Mouse (Mus musculus) CH12.LX (cell line): ENCODE data around the gene Tns3. TPM values are rescaled to one million over a fixed set of nuclear protein-coding genes. Genes with fewer than 3 reads are reported as not detected.

ENCODE experiments used
- DNase-seq: peaks from one replicate; pipeline ENCODE4 v3.0.0-alpha.2; 2013; ENCODE audit errors: extremely low read depth
- H3K27ac ChIP-seq: 2 replicates; pipeline ENCODE4 v1.5.1; 2012; ENCODE audit warnings: low read depth, mild to moderate bottlenecking, control low read depth, moderate library complexity; ENCODE audit not compliant: insufficient read depth
- H3K27me3 ChIP-seq: replicated peaks from 2 replicates; pipeline ENCODE3; 2012; ENCODE audit warnings: inconsistent platforms
- H3K36me3 ChIP-seq, 2 experiments: replicated peaks in 1 of 2; 2 replicates each; pipeline versions ENCODE3 to v1.6.1; 2012; ENCODE audit warnings: inconsistent platforms in 1 of 2, low read length in 1 of 2, mild to moderate bottlenecking in 1 of 2, mixed read lengths in 1 of 2, moderate library complexity in 1 of 2; ENCODE audit not compliant: control insufficient read depth in 1 of 2, insufficient read depth in 1 of 2
- H3K4me1 ChIP-seq, 2 experiments: 2 replicates each; pipeline ENCODE4 v1.6.1; 2012; ENCODE audit warnings: inconsistent platforms in 1 of 2, moderate library complexity in 1 of 2; ENCODE audit not compliant: insufficient read depth in 2 of 2, control insufficient read depth in 1 of 2
- H3K4me2 ChIP-seq: 2 replicates; pipeline ENCODE4 v1.6.1; 2012; ENCODE audit warnings: low read depth, mild to moderate bottlenecking, control low read depth; ENCODE audit not compliant: poor library complexity, insufficient read depth, severe bottlenecking
- H3K4me3 ChIP-seq, 3 experiments: fragments of 150-350 bp in 1 of 3; sonication (generic) in 1 of 3; replicated peaks in 1 of 3; 2 replicates each; pipeline versions ENCODE3 to v1.5.1; 2011 to 2012; ENCODE audit warnings: low read depth in 2 of 3, low read length in 2 of 3, mild to moderate bottlenecking in 2 of 3, moderate library complexity in 2 of 3, control low read depth in 1 of 3, improper control_type of control experiment in 1 of 3, inconsistent platforms in 1 of 3, mixed read lengths in 1 of 3; ENCODE audit not compliant: poor library complexity in 1 of 3
- H3K79me2 ChIP-seq: replicated peaks from 2 replicates; pipeline ENCODE4 v1.6.1; 2012; ENCODE audit warnings: mild to moderate bottlenecking, moderate library complexity; ENCODE audit not compliant: control insufficient read depth, poor library complexity, insufficient read depth, severe bottlenecking; ENCODE audit errors: extremely low read depth
- H3K9ac ChIP-seq: 2 replicates; pipeline ENCODE4 v1.6.1; 2012; ENCODE audit warnings: low read depth, mild to moderate bottlenecking, control low read depth, moderate library complexity; ENCODE audit not compliant: insufficient read depth
- H3K9me3 ChIP-seq: replicated peaks from 2 replicates; pipeline ENCODE3; 2012; ENCODE audit warnings: low read length, inconsistent platforms, mixed read lengths
- CHD1 ChIP-seq: IDR thresholded peaks from 2 replicates; pipeline ENCODE4 v1.6.1; 2012; ENCODE audit warnings: low read depth, low read length, improper control_type of control experiment, inconsistent platforms
- CHD2 ChIP-seq: IDR thresholded peaks from 2 replicates; pipeline ENCODE4 v1.6.1; 2011; ENCODE audit warnings: low read length, improper control_type of control experiment
- CTCF ChIP-seq, 2 experiments: IDR thresholded peaks in 1 of 2; conservative IDR thresholded peaks in 1 of 2; 2 replicates each; pipeline ENCODE4 v1.5.1; 2011 to 2012; ENCODE audit warnings: low read depth in 2 of 2, low read length in 2 of 2, improper control_type of control experiment in 1 of 2, inconsistent platforms in 1 of 2, mild to moderate bottlenecking in 1 of 2, moderate library complexity in 1 of 2
- E2F4 ChIP-seq: IDR thresholded peaks from 2 replicates; pipeline ENCODE4 v1.6.1; 2011; ENCODE audit warnings: low read depth, low read length, improper control_type of control experiment; ENCODE audit not compliant: insufficient replicate concordance
- ELF1 ChIP-seq: IDR thresholded peaks from 2 replicates; pipeline ENCODE4 v1.6.1; 2014; ENCODE audit warnings: low read depth, mild to moderate bottlenecking, inconsistent platforms, low read length, improper control_type of control experiment
- EP300 ChIP-seq: IDR thresholded peaks from 2 replicates; pipeline ENCODE4 v1.6.1; 2011; ENCODE audit warnings: low read length, improper control_type of control experiment
- GABPA ChIP-seq: IDR thresholded peaks from 2 replicates; pipeline ENCODE4 v1.6.1; 2012; ENCODE audit warnings: low read depth, low read length, improper control_type of control experiment, inconsistent platforms; ENCODE audit not compliant: insufficient replicate concordance
- JUN ChIP-seq: IDR thresholded peaks from 2 replicates; pipeline ENCODE4 v1.6.1; 2011; ENCODE audit warnings: low read depth, mild to moderate bottlenecking, low read length, improper control_type of control experiment, moderate library complexity; ENCODE audit not compliant: insufficient read depth
- JUND ChIP-seq: conservative IDR thresholded peaks from 2 replicates; pipeline ENCODE4 v1.6.1; 2011; ENCODE audit warnings: low read depth, low read length, improper control_type of control experiment
- KAT2A ChIP-seq: IDR thresholded peaks from 2 replicates; pipeline ENCODE4 v1.6.1; 2012; ENCODE audit warnings: low read length, improper control_type of control experiment, inconsistent platforms; ENCODE audit not compliant: insufficient replicate concordance
- MAFK ChIP-seq: IDR thresholded peaks from 2 replicates; pipeline ENCODE4 v1.6.1; 2011; ENCODE audit warnings: low read length, improper control_type of control experiment; ENCODE audit not compliant: insufficient replicate concordance
- MAZ ChIP-seq: IDR thresholded peaks from 2 replicates; pipeline ENCODE4 v1.6.1; 2012; ENCODE audit warnings: low read depth, mild to moderate bottlenecking, inconsistent platforms, low read length, improper control_type of control experiment, moderate library complexity
- MEF2A ChIP-seq: IDR thresholded peaks from 2 replicates; pipeline ENCODE4 v1.6.1; 2014; ENCODE audit warnings: low read depth, mild to moderate bottlenecking, inconsistent platforms, low read length, improper control_type of control experiment, borderline replicate concordance
- MXI1 ChIP-seq: IDR thresholded peaks from 2 replicates; pipeline ENCODE4 v1.6.1; 2011; ENCODE audit warnings: mild to moderate bottlenecking, low read depth, low read length, improper control_type of control experiment
- MYC ChIP-seq: IDR thresholded peaks from 2 replicates; pipeline ENCODE4 v1.6.1; 2011; ENCODE audit warnings: low read depth, mild to moderate bottlenecking, improper control_type of control experiment, low read length
- NELFE ChIP-seq: IDR thresholded peaks from 2 replicates; pipeline ENCODE4 v1.6.1; 2011; ENCODE audit warnings: low read depth, low read length, improper control_type of control experiment
- NRF1 ChIP-seq: IDR thresholded peaks from 2 replicates; pipeline ENCODE4 v1.6.1; 2014; ENCODE audit warnings: low read depth, mild to moderate bottlenecking, inconsistent platforms, low read length, improper control_type of control experiment, moderate library complexity
- PAX5 ChIP-seq: IDR thresholded peaks from 2 replicates; pipeline ENCODE4 v1.6.1; 2012; ENCODE audit warnings: low read length, inconsistent platforms, mixed read lengths
- POLR2A ChIP-seq: IDR thresholded peaks from 2 replicates; pipeline ENCODE4 v1.6.1; 2011; ENCODE audit warnings: low read depth, mild to moderate bottlenecking, improper control_type of control experiment, low read length
- SMC3 ChIP-seq: IDR thresholded peaks from 2 replicates; pipeline ENCODE4 v1.6.1; 2011; ENCODE audit warnings: low read depth, low read length, improper control_type of control experiment
- TBP ChIP-seq: conservative IDR thresholded peaks from 2 replicates; pipeline ENCODE4 v1.6.1; 2011; ENCODE audit warnings: low read depth, low read length, improper control_type of control experiment
- TCF12 ChIP-seq: IDR thresholded peaks from 2 replicates; pipeline ENCODE4 v1.6.1; 2014; ENCODE audit warnings: low read depth, mild to moderate bottlenecking, inconsistent platforms, low read length, improper control_type of control experiment
- UBTF ChIP-seq: IDR thresholded peaks from 2 replicates; pipeline ENCODE4 v1.6.1; 2012; ENCODE audit warnings: low read depth, mild to moderate bottlenecking, inconsistent platforms, low read length, improper control_type of control experiment, moderate library complexity
- USF1 ChIP-seq: IDR thresholded peaks from 2 replicates; pipeline ENCODE4 v1.6.1; 2014; ENCODE audit warnings: low read depth, mild to moderate bottlenecking, inconsistent platforms, low read length, improper control_type of control experiment
- USF2 ChIP-seq: conservative IDR thresholded peaks from 2 replicates; pipeline ENCODE4 v1.6.1; 2011; ENCODE audit warnings: low read depth, low read length, improper control_type of control experiment
- ZMIZ1 ChIP-seq: IDR thresholded peaks from 2 replicates; pipeline ENCODE4 v1.6.1; 2012; ENCODE audit warnings: low read depth, mild to moderate bottlenecking, inconsistent platforms, low read length, improper control_type of control experiment
- dilution Hi-C: fragments of 300-500 bp; cut with MboI; formaldehyde crosslinking; loops from 2 replicates; pipeline ENCODE4 v1.14.3; 2020; ENCODE audit warnings: low sequenced_read_pairs; ENCODE audit not compliant: extremely low pct_unique_long_range_greater_than_20kb, extremely low pct_ligation_motif_present
- in situ Hi-C: fragments of 300-500 bp; cut with MboI; formaldehyde crosslinking; loops from 3 replicates; pipeline ENCODE4 v1.14.3; 2019; ENCODE audit warnings: low sequenced_read_pairs, low pct_ligation_motif_present, low pct_unique_long_range_greater_than_20kb, mixed read lengths
- polyA plus RNA-seq: library from polyadenylated mRNA; unstranded; fragments of >175 nt; gene quantifications from 2 replicates; pipeline ENCODE4 v1.2.1, GENCODE M21; 2012; ENCODE audit warnings: low read depth; ENCODE audit not compliant: insufficient read length
- total RNA-seq, 2 experiments: library from RNA; depleted of rRNA; stranded (reverse); fragments of 300-350 nt in 1 of 2; fragments of >200 nt in 1 of 2; gene quantifications; 2 replicates each; pipeline ENCODE4 v1.2.3; 2012 to 2014

The Tns3 gene
- total and polyA plus RNA-seq, 3 experiments, result 0.03 to 1.3 (median 0.33) TPM

- Histone ChIP-seq H3K4me1 (peaks cover 1 to 20% of the 10 kb centered on the region in 2 experiments; a peak in 2 of 4 replicates), H3K9me3 (no peaks in the 10 kb centered on the region), H3K36me3 (no peaks in the 10 kb centered on the region), H3K4me2 (no peak overlapping the region), H3K27ac (no peak overlapping the region), H3K4me3 (no peak overlapping the region)
- in situ Hi-C loops, result no loop called here
- TF ChIP-seq POLR2A (no peak), PAX5 (no peak), ELF1 (no peak), CTCF (conservative IDR thresholded peaks at IDR 0.05 in 1 of 2, IDR thresholded peaks at IDR 0.05 in 1 of 2; ENCODE audit: low read depth in 2 of 2, low read length in 2 of 2) (no peak), KAT2A (no peak), USF1 (no peak), ZMIZ1 (no peak), GABPA (no peak), TCF12 (no peak), E2F4 (no peak), MAFK (no peak), SMC3 (no peak), NELFE (no peak), TBP (no peak), MEF2A (no peak)
- TF ChIP-seq, all 38 proteins: peak for 0
- Histone ChIP-seq H3K9ac (no peak overlapping the region), H3K79me2 (no peaks in the 10 kb centered on the region), H3K27me3 (peaks cover 1% of the 10 kb centered on the region)
- dilution Hi-C loops, result no loop called here
- DNase-seq, result no peak
Measured at GRCm38 (mm10) chr11:8610456-8610855, 53.9 kb downstream of the Tns3 start.

- Histone ChIP-seq H3K4me1 (peaks cover 2 to 20% of the 10 kb centered on the region in 2 experiments), H3K27ac (no peak overlapping the region), H3K79me2 (no peaks in the 10 kb centered on the region), H3K27me3 (peaks cover 1% of the 10 kb centered on the region), H3K4me2 (no peak overlapping the region), H3K36me3 (no peaks in the 10 kb centered on the region), H3K9ac (no peak overlapping the region), H3K4me3 (no peak overlapping the region), H3K9me3 (no peaks in the 10 kb centered on the region)
- in situ Hi-C loops, result no loop called here
- no peak for DNase-seq
- TF ChIP-seq KAT2A (no peak), MEF2A (no peak), E2F4 (no peak)
- dilution Hi-C loops, result no loop called here
Measured at GRCm38 (mm10) chr11:8609873-8610272, 54.5 kb downstream of the Tns3 start.

- no peaks in the 10 kb centered on the region for H3K79me2 ChIP-seq
- no peak overlapping the region for H3K4me3 ChIP-seq
- dilution Hi-C loops, result no loop called here
- no peaks in the 10 kb centered on the region for H3K36me3 ChIP-seq
- no peak overlapping the region for H3K9ac ChIP-seq
- H3K4me2 ChIP-seq, result peak overlapping the region; percentile 8; the same call in 1 of the 2 replicates
- H3K27me3 ChIP-seq, result no peaks in the 10 kb centered on the region
- in situ Hi-C loops, result no loop called here
- no peak for DNase-seq
- H3K4me1 ChIP-seq, result peaks cover 5 to 22% of the 10 kb centered on the region in 2 experiments
- no peaks in the 10 kb centered on the region for H3K9me3 ChIP-seq
- H3K27ac ChIP-seq, result no peak overlapping the region
- TF ChIP-seq EP300 (0 out of 2 replicates have a peak, but pooled peaks have one; percentile 25), POLR2A (no peak), CHD1 (no peak), JUND (no peak), USF2 (no peak), KAT2A (no peak), USF1 (no peak), JUN (no peak), MYC (peak; percentile 82), ZMIZ1 (no peak), CTCF (conservative IDR thresholded peaks at IDR 0.05 in 1 of 2, IDR thresholded peaks at IDR 0.05 in 1 of 2; ENCODE audit: low read depth in 2 of 2, low read length in 2 of 2) (no peak), CHD2 (peak; percentile 70), MXI1 (no peak), UBTF (no peak), MAZ (no peak), NRF1 (no peak), MEF2A (no peak), E2F4 (no peak)
Measured at GRCm38 (mm10) chr11:8607123-8607522, 57.2 kb downstream of the Tns3 start.
